Mouse (Mus musculus) spleen, adult 18-20 months (tissue): ENCODE measurements at regions not wholly inside any gene's neighbourhood (a gene's known extent, or its start where the extent isn't known, plus 50 kb on each side); places are given as distances from the start of the nearest gene placed in this dataset.
"Not testable (repeated sequence)": the region's sequence is repeated elsewhere in the genome, so short reads cannot be mapped to it uniquely, and the experiment has no call there.

Source experiments
- DNase-seq, 2 experiments: peaks; one replicate each; pipeline ENCODE4 v3.0.0; 2022; ENCODE audit warnings: mixed read lengths in 2 of 2

GRCm38 (mm10) chr6:53233777-53234176 is 53.3 kb upstream of the Creb5 start:
- no peak for DNase-seq

GRCm38 (mm10) chr6:53232616-53233015 is 54.5 kb upstream of the Creb5 start:
- no peak for DNase-seq

- no peak for DNase-seq
These were observed 57.7 kb upstream of the Creb5 start for GRCm38 (mm10) chr6:53229350-53229749.

GRCm38 (mm10) chr6:53222104-53222503 is 65.0 kb upstream of the Creb5 start:
- DNase-seq: no peak

GRCm38 (mm10) chr6:53221668-53222005 is 65.4 kb upstream of the Creb5 start:
- no peak for DNase-seq

GRCm38 (mm10) chr6:53220784-53221667 is 66.0 kb upstream of the Creb5 start:
- DNase-seq: no peak

GRCm38 (mm10) chr6:53218871-53219286 is 68.2 kb upstream of the Creb5 start:
- no peak for DNase-seq

- DNase-seq: peak in 1 of 2 experiments; percentile 33
These were observed 69.6 kb upstream of the Creb5 start for GRCm38 (mm10) chr6:53217234-53218015.

GRCm38 (mm10) chr6:53216715-53217114 is 70.4 kb upstream of the Creb5 start:
- DNase-seq: no peak

- no peak for DNase-seq
These were observed 75.7 kb upstream of the Creb5 start for GRCm38 (mm10) chr6:53211420-53211819.

- no peak for DNase-seq
These were observed 77.7 kb upstream of the Creb5 start for GRCm38 (mm10) chr6:53209398-53209797.

GRCm38 (mm10) chr6:53208474-53208873 is 78.6 kb upstream of the Creb5 start:
- no peak for DNase-seq

- DNase-seq: no peak
These were observed 79.3 kb upstream of the Creb5 start for GRCm38 (mm10) chr6:53207781-53208180.

GRCm38 (mm10) chr6:53207361-53207760 is 79.7 kb upstream of the Creb5 start:
- no peak for DNase-seq

GRCm38 (mm10) chr6:53201281-53201956 is 85.7 kb upstream of the Creb5 start:
- DNase-seq: no peak

GRCm38 (mm10) chr6:53199474-53199873 is 87.6 kb upstream of the Creb5 start:
- DNase-seq: no peak

GRCm38 (mm10) chr6:53182131-53182530 is 104.9 kb upstream of the Creb5 start:
- not testable (repeated sequence) for DNase-seq

GRCm38 (mm10) chr6:53164423-53164841 is 96.0 kb upstream of the Jazf1 start:
- DNase-seq: no peak

- no peak for DNase-seq
These were observed 94.7 kb upstream of the Jazf1 start for GRCm38 (mm10) chr6:53163091-53163490.

GRCm38 (mm10) chr6:53161627-53162026 is 93.2 kb upstream of the Jazf1 start:
- DNase-seq: no peak

GRCm38 (mm10) chr6:53154621-53155020 is 86.2 kb upstream of the Jazf1 start:
- no peak for DNase-seq

- DNase-seq: no peak
These were observed 79.0 kb upstream of the Jazf1 start for GRCm38 (mm10) chr6:53147478-53147877.

- peak in 1 of 2 experiments; percentile 18 for DNase-seq
These were observed 75.6 kb upstream of the Jazf1 start for GRCm38 (mm10) chr6:53143846-53144584.
